Mouse (Mus musculus): ENCODE results near the gene Entr1.

DNA sequence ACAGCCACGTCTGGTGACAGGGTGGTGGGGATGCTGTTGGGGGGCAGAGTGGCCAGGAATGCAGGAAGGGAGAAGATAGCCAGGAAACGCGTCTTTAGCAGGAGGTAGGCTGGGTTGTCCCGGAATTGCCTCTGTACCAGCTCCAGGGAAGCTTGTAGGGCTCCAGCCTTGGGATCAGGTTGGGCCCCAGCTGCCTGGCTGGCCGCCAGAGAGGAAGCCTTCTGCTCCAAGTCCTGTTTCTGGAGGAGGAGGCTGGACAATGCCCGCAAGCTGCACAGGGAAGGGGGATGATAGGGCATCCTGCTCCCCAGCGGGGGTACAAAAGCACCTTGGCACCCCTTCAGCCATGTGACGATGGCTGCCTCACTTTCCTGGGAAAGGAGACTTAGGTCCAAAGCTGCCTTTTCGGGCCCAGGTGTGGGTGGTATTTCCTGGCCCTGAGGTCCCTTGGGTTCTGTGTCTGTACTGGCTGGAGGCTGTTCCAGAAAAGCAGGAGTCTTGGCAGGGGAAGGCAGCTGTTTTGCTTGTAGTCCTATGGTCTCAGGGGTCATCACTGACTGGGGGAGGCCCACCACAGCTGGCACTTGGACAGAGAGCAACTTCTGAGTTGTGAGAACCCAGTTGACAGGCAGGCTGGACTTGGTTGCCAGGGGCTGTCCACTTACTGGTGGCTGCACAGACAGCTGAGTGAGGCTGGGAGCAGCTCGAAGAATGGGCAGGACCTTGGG, 24.2 kb downstream of the Entr1 start:
- TF ChIP-seq GATA1 (IDR thresholded peaks at IDR 0.05; ENCODE audit: borderline replicate concordance, low read length) (no peak), FLI1 (IDR thresholded peaks at IDR 0.05; ENCODE audit: low read length) (no peak)
